Mouse (Mus musculus) adrenal gland, postnatal 25 days (tissue): ENCODE results near the gene Fgfbp1. TPM values are rescaled to one million over a fixed set of nuclear protein-coding genes. Genes with fewer than 3 reads are reported as not detected.

ENCODE experiments used
- total RNA-seq: library from RNA; stranded (reverse); gene quantifications from 2 replicates; pipeline ENCODE4 v1.2.3, GENCODE M21; 2021

Fgfbp1 gene
- total RNA-seq, 1 experiment from 2014 or later = not detected

Other genes starting within 250 kb of the Fgfbp1 start
- gene Bst1, start 162.9 kb downstream of the Fgfbp1 start, total RNA-seq = 1.3 and 1.8 TPM in 2 replicates
- 68.2 and 76.8 TPM in 2 replicates for gene Fbxl5, start 160.1 kb downstream of the Fgfbp1 start, total RNA-seq
- gene Cd38, start 113.2 kb downstream of the Fgfbp1 start, total RNA-seq = 10.8 and 16.5 TPM in 2 replicates
- 11.4 and 18.9 TPM in 2 replicates for gene Gm7879, start 68.6 kb downstream of the Fgfbp1 start, total RNA-seq
- gene Prom1, start 120.3 kb upstream of the Fgfbp1 start, total RNA-seq = 2.3 and 2.4 TPM in 2 replicates
- 43.9 and 56.9 TPM in 2 replicates for gene Tapt1, start 244.8 kb upstream of the Fgfbp1 start, total RNA-seq